Mouse (Mus musculus) bone marrow, adult 2 months (tissue): ENCODE results near the gene Cd59a. TPM values are rescaled to one million over a fixed set of nuclear protein-coding genes. Genes with fewer than 3 reads are reported as not detected.
"Not testable (repeated sequence)": the region's sequence is repeated elsewhere in the genome, so short reads cannot be mapped to it uniquely, and the experiment has no call there.

ENCODE experiments used
- H3K27ac ChIP-seq: fragments of 200-500 bp; 2 replicates; pipeline ENCODE4 v1.5.1; 2012; ENCODE audit warnings: low read depth, mild to moderate bottlenecking, control low read depth, inconsistent platforms, low read length; ENCODE audit not compliant: control insufficient read depth, poor library complexity, insufficient read depth
- H3K4me1 ChIP-seq: fragments of 200-500 bp; 2 replicates; pipeline ENCODE4 v1.6.1; 2011; ENCODE audit warnings: low read length; ENCODE audit not compliant: control insufficient read depth, insufficient read depth
- H3K4me3 ChIP-seq: fragments of 200-500 bp; replicated peaks from 2 replicates; pipeline ENCODE3; 2011; ENCODE audit warnings: mild to moderate bottlenecking, low read depth, low read length, control low read depth; ENCODE audit not compliant: control insufficient read depth
- CTCF ChIP-seq: fragments of 200-500 bp; IDR thresholded peaks from 2 replicates; pipeline ENCODE4 v1.5.1; 2011; ENCODE audit warnings: low read length, control low read depth; ENCODE audit not compliant: control insufficient read depth, insufficient read depth
- POLR2A ChIP-seq: fragments of 200-500 bp; IDR thresholded peaks from 2 replicates; pipeline ENCODE4 v1.6.1; 2011; ENCODE audit warnings: low read depth, mild to moderate bottlenecking, control low read depth, low read length, borderline replicate concordance; ENCODE audit not compliant: control insufficient read depth
- WGBS: fragments of 180-500 bp; shearing (Covaris S2); methylation state at CpG from one replicate; pipeline ENCODE4 v1.1.7; 2018; 5-methylcytosine and 5-hydroxymethylcytosine counted together
- polyA plus RNA-seq: library from polyadenylated mRNA; stranded (reverse); fragments of >200 nt; gene quantifications from 2 replicates; pipeline ENCODE4 v1.2.4, GENCODE M21; 2011; ENCODE audit warnings: low replicate concordance; ENCODE audit not compliant: missing spikeins, insufficient read depth, insufficient read length

Cd59a gene
- polyA plus RNA-seq, 1 experiment = 22.6 TPM

GRCm38 (mm10) chr2:104098529-104099230 is 3.1 kb downstream of the Cd59a start:
- no peak overlapping the region for H3K27ac ChIP-seq
- H3K4me3 ChIP-seq = no peak overlapping the region
- TF ChIP-seq POLR2A (no peak), CTCF (no peak)
- WGBS = 21% methylated on average over 3 of the region's 3 CpGs
- no peaks in the 10 kb centered on the region for H3K4me1 ChIP-seq

DNA sequence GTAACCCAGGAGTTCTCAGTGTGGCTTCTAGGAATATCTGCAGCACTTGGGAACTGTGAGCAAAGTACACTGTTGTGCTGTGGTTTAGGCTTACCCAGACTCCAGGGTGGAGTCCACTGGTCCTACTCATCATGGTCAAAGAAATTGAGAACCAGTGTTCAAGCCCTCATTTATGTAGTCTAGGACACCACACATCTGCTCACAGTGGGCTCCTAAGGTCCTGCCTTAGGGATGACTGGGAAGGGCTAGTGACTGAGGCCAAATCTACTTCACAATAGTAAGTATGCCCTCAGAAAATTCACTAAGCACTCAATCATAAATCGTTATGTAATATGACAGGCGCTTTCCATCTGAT is 3.6 kb downstream of the Cd59a start:
- no peaks in the 10 kb centered on the region for H3K4me1 ChIP-seq
- H3K27ac ChIP-seq = no peak overlapping the region

DNA sequence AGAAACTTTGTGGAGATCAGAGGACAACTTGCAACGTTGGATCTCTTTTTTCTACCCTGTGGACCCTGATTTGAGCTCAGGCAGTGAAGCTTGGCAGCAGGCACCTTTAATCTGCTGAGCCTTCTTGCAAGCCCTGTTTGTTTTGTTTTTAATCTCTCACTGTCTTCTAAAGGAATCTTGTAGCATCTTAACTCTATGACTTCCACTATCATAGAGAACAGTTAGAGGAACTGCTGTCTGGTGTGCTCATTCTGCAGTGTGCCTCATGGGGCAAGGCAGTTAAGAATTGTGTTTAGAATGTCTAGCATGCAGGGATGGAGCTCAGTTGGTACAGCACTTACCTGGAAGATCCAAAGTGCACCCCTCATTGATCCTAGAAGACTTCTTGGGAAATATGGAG is 4.3 kb downstream of the Cd59a start:
- no peak for TF ChIP-seq POLR2A
- no peak for TF ChIP-seq CTCF
- Histone ChIP-seq H3K4me3 (no peak overlapping the region), H3K4me1 (no peaks in the 10 kb centered on the region), H3K27ac (no peak overlapping the region)
- WGBS = 47% methylated on average over 1 of the region's 1 CpGs

More for the DNA sequence above, 3.6 kb downstream of the Cd59a start:
- WGBS = 95% methylated on average over 2 of the region's 2 CpGs
- TF ChIP-seq CTCF (no peak), POLR2A (no peak)
- no peak overlapping the region for H3K4me3 ChIP-seq

DNA sequence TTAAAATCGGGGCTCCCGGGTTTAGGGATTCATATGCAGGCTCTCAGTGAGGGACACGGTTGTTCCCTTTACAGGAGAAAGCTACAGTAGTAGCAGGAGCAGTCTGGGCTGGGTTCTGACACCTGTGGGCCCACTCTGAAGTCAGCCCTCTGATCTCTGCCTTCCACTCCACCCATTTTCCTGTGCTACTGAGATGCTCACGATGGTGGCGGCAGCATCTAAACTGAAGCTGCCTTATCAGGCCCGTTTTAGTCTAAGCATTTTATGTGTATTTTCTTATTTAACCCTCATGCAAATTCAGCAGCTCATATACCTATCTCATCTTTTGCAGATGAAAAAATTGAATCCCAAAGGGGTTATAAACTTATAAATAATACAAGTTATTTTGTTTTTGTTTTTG is 9.2 kb downstream of the Cd59a start:
- H3K27ac ChIP-seq = no peak overlapping the region
- WGBS = 78% methylated on average over 6 of the region's 6 CpGs
- H3K4me3 ChIP-seq = no peak overlapping the region
- TF ChIP-seq CTCF (no peak), POLR2A (no peak)
- no peaks in the 10 kb centered on the region for H3K4me1 ChIP-seq

DNA sequence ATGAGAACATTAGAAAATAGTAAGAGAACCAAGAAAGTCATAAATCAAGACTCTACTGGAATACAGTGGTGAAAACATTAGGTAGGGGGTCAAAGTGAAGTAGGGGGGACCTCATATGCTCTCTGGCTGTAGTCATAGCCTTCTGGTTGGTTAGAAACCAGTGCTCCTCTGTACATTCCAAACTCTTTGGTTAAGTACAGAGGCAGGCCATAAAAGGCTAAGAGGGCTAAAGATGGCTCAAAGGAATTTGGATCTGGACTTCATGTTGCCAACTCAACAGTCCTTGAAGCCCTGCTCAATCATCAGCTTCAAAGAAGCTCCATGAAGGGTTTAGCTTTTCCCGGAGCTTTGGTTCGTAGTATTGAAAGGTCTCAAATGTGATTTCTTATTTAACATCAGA is 13.4 kb downstream of the Cd59a start:
- WGBS = 93% methylated on average over 2 of the region's 2 CpGs
- not testable (repeated sequence) for H3K4me3 ChIP-seq, H3K27ac ChIP-seq, H3K4me1 ChIP-seq

- Histone ChIP-seq H3K4me1 (no peaks in the 10 kb centered on the region), H3K4me3 (no peak overlapping the region), H3K27ac (no peak overlapping the region)
- WGBS = 69% methylated on average over 2 of the region's 2 CpGs
- TF ChIP-seq CTCF = no peak
- TF ChIP-seq POLR2A = no peak
These were observed 13.9 kb downstream of the Cd59a start for GRCm38 (mm10) chr2:104109528-104109927.

DNA sequence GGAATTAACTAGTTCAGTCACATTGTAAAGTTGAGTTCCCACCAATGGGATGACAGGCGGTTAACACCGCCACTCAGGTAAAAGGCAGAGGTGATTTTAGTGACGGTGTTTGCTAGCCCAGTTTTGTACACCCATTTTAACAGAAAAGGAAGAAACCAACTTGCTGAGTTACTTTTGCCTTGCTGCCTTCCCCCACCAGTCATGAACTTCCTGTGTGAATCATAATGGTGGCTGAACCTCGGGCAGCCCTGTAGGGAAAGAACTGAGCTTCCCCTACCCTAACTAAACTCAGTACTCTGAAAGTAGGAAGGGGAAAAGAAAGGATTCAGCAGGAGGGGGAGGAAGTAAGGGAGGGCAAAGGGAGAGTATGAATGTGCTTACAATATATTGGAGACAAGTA is 14.4 kb downstream of the Cd59a start:
- 66% methylated on average over 4 of the region's 4 CpGs for WGBS

DNA sequence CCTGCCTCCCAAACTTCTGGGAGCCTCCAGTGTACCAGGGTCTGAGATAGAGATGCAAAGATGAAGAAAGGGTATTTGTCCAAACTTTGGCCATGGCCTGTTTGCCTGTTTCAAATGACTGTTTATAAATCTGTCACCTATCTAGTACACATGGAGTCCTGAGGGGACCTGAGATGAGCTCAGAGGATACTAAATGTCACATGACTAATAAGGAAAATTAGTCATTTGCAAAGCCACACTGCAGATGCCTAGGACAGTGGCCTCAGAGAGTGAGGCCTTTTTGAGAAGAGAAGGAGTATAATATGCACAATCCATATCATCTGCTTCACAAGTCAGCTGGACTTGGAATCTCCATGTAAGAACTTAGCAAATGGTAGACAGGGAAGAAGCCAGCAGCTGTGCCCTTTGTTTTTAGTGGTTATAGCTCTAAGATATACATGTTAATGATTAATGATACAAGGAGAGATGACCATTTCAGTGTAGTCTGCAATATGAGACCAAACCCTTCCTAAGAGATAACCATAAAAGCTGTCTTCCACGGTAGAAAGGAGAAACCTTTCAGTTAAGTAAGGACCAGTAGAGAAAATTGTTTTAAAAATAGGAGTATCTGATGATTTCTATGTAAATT is 15.7 kb downstream of the Cd59a start:
- H3K27ac ChIP-seq, H3K4me1 ChIP-seq, H3K4me3 ChIP-seq: not testable (repeated sequence)
- no CpG with 5 or more reads among the region's 1 CpGs for WGBS

More for the DNA sequence above, 14.4 kb downstream of the Cd59a start:
- TF ChIP-seq CTCF (no peak), POLR2A (no peak)
- no peak overlapping the region for H3K27ac ChIP-seq
- no peak overlapping the region for H3K4me3 ChIP-seq
- no peaks in the 10 kb centered on the region for H3K4me1 ChIP-seq

- not testable (repeated sequence) for H3K4me3 ChIP-seq, H3K4me1 ChIP-seq, H3K27ac ChIP-seq
These were observed 18.0 kb downstream of the Cd59a start for GRCm38 (mm10) chr2:104113563-104113962.
